Mouse (Mus musculus): Measurements from ENCODE around the gene Tspan13.

Tspan13 gene

DNA sequence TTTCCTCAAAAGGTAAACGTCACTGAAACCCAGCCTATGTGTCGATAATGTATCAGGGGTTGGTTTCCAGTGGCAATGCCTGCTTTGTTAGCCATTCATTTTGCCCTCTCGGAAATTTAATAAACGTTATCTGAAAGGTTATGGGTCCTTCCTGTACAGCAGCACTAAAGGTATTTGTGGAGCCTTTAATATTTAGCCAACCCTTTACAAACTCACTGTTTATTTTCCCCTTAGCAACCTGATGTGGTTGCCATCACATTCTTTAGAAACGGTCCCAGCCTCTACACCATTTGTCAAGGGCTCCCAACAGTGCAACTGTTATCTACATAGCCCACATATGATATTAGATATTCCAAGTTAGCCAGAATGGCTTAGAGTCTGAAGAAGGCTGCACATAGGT lies 62.7 kb downstream of the Tspan13 start:
- in situ Hi-C loops (cut with MboI, MseI): no loop called here

DNA sequence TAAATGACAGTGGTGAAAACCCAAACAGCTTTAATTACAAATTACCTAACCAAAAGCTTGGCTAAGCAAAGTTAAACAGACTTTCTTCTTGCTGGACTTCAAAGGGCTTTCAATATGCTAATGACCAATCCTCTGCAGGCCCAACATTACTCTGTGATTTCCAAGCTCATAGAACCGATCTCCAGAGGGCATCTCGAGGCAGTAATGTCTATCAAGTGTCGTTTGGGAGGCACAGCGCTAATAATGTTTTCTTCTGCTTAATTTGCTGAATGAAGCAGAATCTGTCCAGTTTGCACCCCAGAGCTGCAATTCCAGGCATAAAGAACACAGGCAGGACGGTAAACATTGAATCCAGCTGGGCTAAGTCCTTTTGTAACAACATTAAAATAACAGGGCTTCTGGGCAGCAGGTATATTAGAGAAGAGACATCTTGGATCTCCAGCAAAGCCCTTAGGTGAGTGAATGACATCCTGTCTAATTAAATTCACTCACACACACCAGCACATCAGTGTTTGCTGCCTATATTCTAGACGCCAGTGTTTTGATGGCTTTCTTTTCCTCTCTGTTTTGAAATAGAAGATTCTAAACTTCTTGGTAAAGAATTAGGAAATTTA lies 64.6 kb downstream of the Tspan13 start:
- in situ Hi-C loops (cut with MboI, MseI): no loop called here

DNA sequence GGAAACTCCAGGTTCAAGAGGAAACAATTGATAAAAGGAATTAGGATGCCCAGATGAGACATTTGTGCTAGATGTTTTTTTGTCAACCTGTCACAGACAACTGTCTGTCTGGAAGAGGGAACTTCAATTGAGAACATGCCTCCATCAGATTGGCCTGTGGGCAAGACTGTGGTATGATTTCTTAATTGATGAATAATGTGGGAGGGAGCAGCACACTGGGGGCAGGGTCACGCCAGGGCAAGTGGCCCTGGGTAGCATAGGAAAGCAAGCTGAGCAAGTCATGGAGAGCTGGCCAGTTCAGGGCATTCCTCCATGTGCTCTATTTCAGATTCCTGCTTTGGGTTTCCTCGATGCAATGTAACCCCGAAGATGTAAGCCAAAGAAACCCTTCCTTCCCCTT lies 66.4 kb downstream of the Tspan13 start:
- in situ Hi-C loops (cut with MboI, MseI): no loop called here

DNA sequence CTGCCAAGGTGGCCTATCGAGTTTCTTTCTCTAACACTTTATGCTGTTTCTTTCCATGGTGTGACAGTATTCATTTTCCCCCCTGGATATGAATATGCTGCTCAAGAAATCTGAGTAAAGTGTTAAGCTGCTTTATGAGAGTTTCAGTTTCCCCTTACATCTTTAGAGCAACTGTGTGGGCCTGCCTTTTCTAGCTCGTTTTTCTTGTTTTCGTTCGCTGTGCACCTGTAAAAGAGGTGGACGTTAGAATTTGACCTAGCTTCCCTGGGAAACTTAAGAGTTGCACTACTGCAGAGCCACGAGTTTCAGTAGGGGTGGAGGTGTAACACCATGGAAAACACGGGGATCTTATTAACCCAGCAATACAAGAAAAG lies 75.5 kb downstream of the Tspan13 start:
- in situ Hi-C loops (cut with MboI, MseI): no loop called here

DNA sequence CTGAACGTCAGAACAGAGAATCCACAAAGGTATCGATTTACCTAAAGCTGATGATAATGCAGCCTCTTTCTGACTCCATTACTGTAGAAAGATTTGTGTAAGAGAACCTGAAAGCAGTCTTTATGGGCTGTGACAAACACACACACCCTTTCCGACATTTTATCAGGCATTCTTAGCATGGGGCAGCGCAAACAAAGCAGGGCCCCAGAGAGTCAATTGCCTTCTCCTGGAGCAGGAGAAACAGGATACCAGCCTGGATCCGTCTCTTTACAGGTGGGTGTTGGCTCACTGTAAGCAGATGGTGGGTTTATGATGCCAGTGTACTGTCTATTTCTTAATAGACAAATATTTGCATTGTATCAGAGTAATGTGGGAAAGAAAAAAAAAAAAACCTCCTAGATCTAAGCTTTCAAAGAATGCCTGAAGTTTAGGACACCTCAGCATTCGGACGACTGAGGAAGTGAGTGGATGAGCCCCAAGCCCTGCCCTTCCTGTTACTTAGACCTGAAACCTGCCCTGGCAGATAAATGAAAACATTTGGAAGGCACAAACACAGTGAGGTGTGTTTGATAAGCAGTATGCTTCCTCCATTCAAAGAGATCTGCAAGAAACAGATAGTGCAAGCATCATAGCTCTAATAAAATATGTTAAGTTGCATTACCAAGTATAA lies 76.1 kb downstream of the Tspan13 start:
- in situ Hi-C loops (cut with MboI, MseI): no loop called here

All from regulatory T cell (primary cell).